11 mouse cellular contexts compared by ENCODE assay signal in genomic region chr3:121686408-121686911, GRCm38 (mm10). TPM values are rescaled to one million over a fixed set of nuclear protein-coding genes. Genes with fewer than 3 reads are reported as not detected.
DNase-seq lines count a peak whose midpoint lies in the region; ATAC-seq lines count a peak whose summit lies in the region.
"Had no signal": no experiment of that assay in that cellular context is flagged by ENCODE, and none has a peak within 500 bp of the region (broad histone marks: within the 10 kb centered on the region; RNA-seq: fewer than 3 reads in every experiment).

No protein-coding gene starts in this region.

- no peaks in the 10 kb centered on the region for H3K27me3 ChIP-seq in forebrain, embryonic 11.5 days (ENCODE audit: control insufficient read depth, insufficient read depth, low read length)
- peaks cover 7% of the 10 kb centered on the region; the same call in 1 of the 2 replicates for H3K27me3 ChIP-seq in forebrain, embryonic 10.5 days (ENCODE audit: poor library complexity, severe bottlenecking)
- H3K27me3 ChIP-seq in neural tube, embryonic 13.5 days, result no peaks in the 10 kb centered on the region
- H3K27me3 ChIP-seq in intestine, embryonic 15.5 days (replicated peaks), result no peaks in the 10 kb centered on the region
- H3K27me3 ChIP-seq: liver, embryonic 12.5 days had no signal

- H3K36me3 ChIP-seq in forebrain, embryonic 11.5 days (ENCODE audit: control insufficient read depth, insufficient read depth, low read length), result no peaks in the 10 kb centered on the region
- H3K36me3 ChIP-seq in forebrain, embryonic 10.5 days (replicated peaks), result no peaks in the 10 kb centered on the region
- no peaks in the 10 kb centered on the region for H3K36me3 ChIP-seq in neural tube, embryonic 13.5 days
- no peaks in the 10 kb centered on the region for H3K36me3 ChIP-seq in intestine, embryonic 15.5 days
- H3K36me3 ChIP-seq: liver, embryonic 12.5 days had no signal

- no peaks in the 10 kb centered on the region for H3K9me3 ChIP-seq in forebrain, embryonic 11.5 days (ENCODE audit: control insufficient read depth, low read length)
- H3K9me3 ChIP-seq in forebrain, embryonic 10.5 days, result no peaks in the 10 kb centered on the region
- no peaks in the 10 kb centered on the region for H3K9me3 ChIP-seq in neural tube, embryonic 13.5 days
- H3K9me3 ChIP-seq in intestine, embryonic 15.5 days, result no peaks in the 10 kb centered on the region
- H3K9me3 ChIP-seq: liver, embryonic 12.5 days had no signal

- intact Hi-C loops in gastrocnemius, postnatal 14 days (cut with DNase I; ENCODE audit: low total_unique reads), result no loop called here

- WGBS in forebrain, embryonic 11.5 days, result 64% methylated on average over 4 of the region's 4 CpGs
- WGBS in forebrain, embryonic 10.5 days, result 82% methylated on average over 4 of the region's 4 CpGs
- WGBS in neural tube, embryonic 13.5 days, result 50% methylated on average over 4 of the region's 4 CpGs
- 77% methylated on average over 4 of the region's 4 CpGs for WGBS in intestine, embryonic 15.5 days

- ATAC-seq in forebrain, embryonic 11.5 days (replicated peaks; ENCODE audit: low FRiP score), result peak; percentile 74
- ATAC-seq in neural tube, embryonic 13.5 days (ENCODE audit: low read depth), result peak; percentile 36
- ATAC-seq in intestine, embryonic 15.5 days, result peak; percentile 39
- ATAC-seq: liver, embryonic 12.5 days had no signal

- H3K4me1 ChIP-seq in forebrain, embryonic 11.5 days (replicated peaks; ENCODE audit: control insufficient read depth, insufficient read depth, low read length), result no peaks in the 10 kb centered on the region
- peaks cover 7% of the 10 kb centered on the region; the same call in 1 of the 2 replicates for H3K4me1 ChIP-seq in forebrain, embryonic 10.5 days
- peaks cover 5% of the 10 kb centered on the region; the same call in 1 of the 2 replicates for H3K4me1 ChIP-seq in neural tube, embryonic 13.5 days (replicated peaks)
- 0 out of 2 replicates have a peak, but pooled peaks cover 6% of the 10 kb centered on the region for H3K4me1 ChIP-seq in intestine, embryonic 15.5 days (replicated peaks)

- no peak overlapping the region for H3K4me2 ChIP-seq in forebrain, embryonic 11.5 days (ENCODE audit: low read depth, low read length, severe bottlenecking)
- H3K4me2 ChIP-seq in neural tube, embryonic 13.5 days, result no peak overlapping the region
- H3K4me2 ChIP-seq in intestine, embryonic 15.5 days (replicated peaks), result no peak overlapping the region
- H3K4me2 ChIP-seq: liver, embryonic 12.5 days had no signal

- H3K27ac ChIP-seq in forebrain, embryonic 11.5 days (ENCODE audit: low read depth, low read length), result no peak overlapping the region
- no peak overlapping the region for H3K27ac ChIP-seq in forebrain, embryonic 10.5 days
- no peak overlapping the region for H3K27ac ChIP-seq in neural tube, embryonic 13.5 days (replicated peaks)
- H3K27ac ChIP-seq in intestine, embryonic 15.5 days, result no peak overlapping the region
- H3K27ac ChIP-seq: liver, embryonic 12.5 days had no signal

- no peak overlapping the region for H3K4me3 ChIP-seq in forebrain, embryonic 11.5 days (ENCODE audit: low read depth, low read length)
- no peak overlapping the region for H3K4me3 ChIP-seq in forebrain, embryonic 10.5 days
- H3K4me3 ChIP-seq in neural tube, embryonic 13.5 days, result no peak overlapping the region
- H3K4me3 ChIP-seq in intestine, embryonic 15.5 days (replicated peaks), result no peak overlapping the region
- H3K4me3 ChIP-seq: liver, embryonic 12.5 days had no signal

- no peak for DNase-seq in forebrain, embryonic 11.5 days (ENCODE audit: low spot score)
- DNase-seq in forebrain, embryonic 10.5 days (ENCODE audit: extremely low spot score, low spot score), result no peak
- DNase-seq in neural tube, embryonic 10.5 days (ENCODE audit: extremely low spot score, low spot score), result no peak
- DNase-seq in right cerebral cortex, postnatal 14 days, result peak; percentile 28
- DNase-seq in gastrocnemius, postnatal 14 days, result no peak
- DNase-seq in urinary bladder, adult 18-20 months (ENCODE audit: low spot score in 2 of 2), result no peak
- DNase-seq: gastrocnemius, postnatal 25 days had no signal

- H3K9ac ChIP-seq in forebrain, embryonic 11.5 days (ENCODE audit: low read length), result no peak overlapping the region
- no peak overlapping the region for H3K9ac ChIP-seq in neural tube, embryonic 13.5 days
- no peak overlapping the region for H3K9ac ChIP-seq in intestine, embryonic 15.5 days
- H3K9ac ChIP-seq: liver, embryonic 12.5 days had no signal

RNA-seq across cellular contexts. Expression of gene 4930432M17Rik, which starts 15.9 kb away (rescaled TPM):
- polyA plus RNA-seq in forebrain, embryonic 11.5 days (2014; fragmentation: Nextera tagmentation; extraction: Ambion mirVana), result not detected in 2 replicates
- polyA plus RNA-seq in forebrain, embryonic 10.5 days (2016; fragmentation: Nextera tagmentation; extraction: Ambion mirVana), result not detected in 2 replicates
- polyA plus RNA-seq in neural tube, embryonic 13.5 days (2015; fragmentation: Nextera tagmentation; extraction: Ambion mirVana), result not detected in 2 replicates
- not detected in 2 replicates for polyA plus RNA-seq in intestine, embryonic 15.5 days (2015; fragmentation: Nextera tagmentation; extraction: Ambion mirVana)
- total RNA-seq in gastrocnemius, postnatal 14 days (2021), result not detected
- total RNA-seq: gastrocnemius, postnatal 25 days had no signal
- polyA plus RNA-seq: liver, embryonic 12.5 days; spleen, adult 2 months had no signal

RNA-seq across cellular contexts. Expression of gene F3, which starts 36.9 kb away (rescaled TPM):
- polyA plus RNA-seq in forebrain, embryonic 11.5 days (2014; fragmentation: Nextera tagmentation; extraction: Ambion mirVana), result 8.0 and 9.2 TPM in 2 replicates
- polyA plus RNA-seq in forebrain, embryonic 10.5 days (2016; fragmentation: Nextera tagmentation; extraction: Ambion mirVana), result 8.2 and 9.8 TPM in 2 replicates
- 4.4 and 4.5 TPM in 2 replicates for polyA plus RNA-seq in neural tube, embryonic 13.5 days (2015; fragmentation: Nextera tagmentation; extraction: Ambion mirVana)
- 23.3 and 27.5 TPM in 2 replicates for polyA plus RNA-seq in intestine, embryonic 15.5 days (2015; fragmentation: Nextera tagmentation; extraction: Ambion mirVana)
- total RNA-seq in gastrocnemius, postnatal 14 days (2021), result 1 to 10 TPM; 4.5 to 7.3 TPM
